Mouse (Mus musculus) neural tube, embryonic 13.5 days (tissue): Measurements from ENCODE around the gene Gm17521. TPM values are rescaled to one million over a fixed set of nuclear protein-coding genes. Genes with fewer than 3 reads are reported as not detected.
"Not testable (repeated sequence)": the region's sequence is repeated elsewhere in the genome, so short reads cannot be mapped to it uniquely, and the experiment has no call there.

Experiments used
- ATAC-seq: fragments of 200-750 bp; cut with Nextera tagmentation; 2 replicates; pipeline ENCODE4 v1.8.0; 2017; ENCODE audit warnings: low read depth, mild to moderate bottlenecking, moderate TSS enrichment, moderate library complexity
- H3K27ac ChIP-seq: fragments of 300-500 bp; sonication (generic); replicated peaks from 2 replicates; pipeline ENCODE4 v1.5.1; 2015; ENCODE audit warnings: moderate library complexity, mild to moderate bottlenecking, inconsistent platforms
- H3K27me3 ChIP-seq: fragments of 300-500 bp; sonication (generic); 2 replicates; pipeline ENCODE4 v1.6.1; 2015; ENCODE audit warnings: mild to moderate bottlenecking, inconsistent platforms
- H3K36me3 ChIP-seq: fragments of 300-500 bp; sonication (generic); 2 replicates; pipeline ENCODE4 v1.6.1; 2015; ENCODE audit warnings: mild to moderate bottlenecking, inconsistent platforms
- H3K4me1 ChIP-seq: fragments of 300-500 bp; sonication (generic); replicated peaks from 2 replicates; pipeline ENCODE4 v1.6.1; 2015; ENCODE audit warnings: inconsistent platforms
- H3K4me2 ChIP-seq: fragments of 300-500 bp; sonication (generic); 2 replicates; pipeline ENCODE4 v1.6.1; 2015; ENCODE audit warnings: inconsistent platforms, mild to moderate bottlenecking, moderate library complexity
- H3K4me3 ChIP-seq: fragments of 300-500 bp; sonication (generic); 2 replicates; pipeline ENCODE4 v1.5.1; 2015; ENCODE audit warnings: mild to moderate bottlenecking, inconsistent platforms
- H3K9ac ChIP-seq: fragments of 300-500 bp; sonication (generic); 2 replicates; pipeline ENCODE4 v1.6.1; 2015; ENCODE audit warnings: moderate library complexity, mild to moderate bottlenecking, inconsistent platforms
- H3K9me3 ChIP-seq: fragments of 300-500 bp; sonication (generic); 2 replicates; pipeline ENCODE4 v1.6.1; 2016; ENCODE audit warnings: inconsistent platforms
- WGBS: fragments of 180-500 bp; shearing (Covaris S2); methylation state at CpG from one replicate; pipeline ENCODE4 v1.1.7; 2015; 5-methylcytosine and 5-hydroxymethylcytosine counted together
- polyA plus RNA-seq: library from polyadenylated mRNA; unstranded; fragments of >200 nt; fragmentation: Nextera tagmentation; extraction: Ambion mirVana; gene quantifications from 2 replicates; pipeline ENCODE4 v1.2.1, GENCODE M21; 2015

The Gm17521 gene
- polyA plus RNA-seq = not detected in 2 replicates

GRCm38 (mm10) chrX:123029569-123029968 is at the start of gene Gm17521:
Gene Gm17521, minus strand, starts transcription at chrX:123029669.
- H3K9me3 ChIP-seq, H3K27me3 ChIP-seq, H3K4me3 ChIP-seq, H3K4me2 ChIP-seq, H3K4me1 ChIP-seq, H3K27ac ChIP-seq, ATAC-seq, H3K9ac ChIP-seq, H3K36me3 ChIP-seq: not testable (repeated sequence)
- 70% methylated on average over 1 of the region's 1 CpGs for WGBS

- Histone ChIP-seq H3K4me3 (no peak overlapping the region), H3K36me3 (no peaks in the 10 kb centered on the region), H3K27ac (no peak overlapping the region), H3K27me3 (no peaks in the 10 kb centered on the region), H3K4me1 (no peaks in the 10 kb centered on the region), H3K4me2 (no peak overlapping the region), H3K9me3 (no peaks in the 10 kb centered on the region), H3K9ac (no peak overlapping the region)
- no peak for ATAC-seq
Measured at GRCm38 (mm10) chrX:123043956-123044355, 14.5 kb upstream of the Gm17521 start.

- 68% methylated on average over 4 of the region's 4 CpGs for WGBS
- no peak overlapping the region for H3K9ac ChIP-seq
- no peak overlapping the region for H3K27ac ChIP-seq
- H3K27me3 ChIP-seq = no peaks in the 10 kb centered on the region
- no peak overlapping the region for H3K4me3 ChIP-seq
- no peaks in the 10 kb centered on the region for H3K4me1 ChIP-seq
- ATAC-seq = no peak
- no peaks in the 10 kb centered on the region for H3K9me3 ChIP-seq
- H3K36me3 ChIP-seq = no peaks in the 10 kb centered on the region
- H3K4me2 ChIP-seq = no peak overlapping the region
Measured at GRCm38 (mm10) chrX:123043516-123043915, 14.0 kb upstream of the Gm17521 start.

Other genes with a start within 250 kb of the Gm17521 start
- 40.6 and 44.4 TPM in 2 replicates for gene Cldn34c1, start 73.8 kb upstream of the Gm17521 start, polyA plus RNA-seq
- gene Srsx, start 192.8 kb upstream of the Gm17521 start, polyA plus RNA-seq = not detected in 2 replicates
- not detected in 2 replicates for gene Gm17577, start 217.2 kb upstream of the Gm17521 start, polyA plus RNA-seq